Mouse (Mus musculus) activated CD4-positive, CD25-positive, alpha-beta regulatory T cell, adult 4 months (primary cell): ENCODE data around the gene Ddias. TPM values are rescaled to one million over a fixed set of nuclear protein-coding genes. Genes with fewer than 3 reads are reported as not detected.

ENCODE experiments used
- ATAC-seq: one replicate; pipeline ENCODE4 v1.8.0; 2017
- polyA plus RNA-seq, 2 experiments: library from polyadenylated mRNA; unstranded; fragments of 100-300 nt; shearing (Covaris generic); gene quantifications; one replicate each; pipeline ENCODE4 v1.2.1; 2017

Ddias gene
- polyA plus RNA-seq, 2 experiments from 2014 or later, result 3.1 to 4.2 TPM

- no peak for ATAC-seq
These were observed 25.8 kb downstream of the Ddias start for GRCm38 (mm10) chr7:92848246-92848645.

- ATAC-seq, result no peak
These were observed 31.8 kb downstream of the Ddias start for GRCm38 (mm10) chr7:92842254-92842653.

GRCm38 (mm10) chr7:92837907-92838306 lies 36.1 kb downstream of the Ddias start:
- no peak for ATAC-seq

GRCm38 (mm10) chr7:92837226-92837625 lies 36.8 kb downstream of the Ddias start:
- ATAC-seq, result no peak

- ATAC-seq, result no peak
These were observed 37.6 kb downstream of the Ddias start for GRCm38 (mm10) chr7:92836447-92836846.

- ATAC-seq, result no peak
These were observed 39.7 kb downstream of the Ddias start for GRCm38 (mm10) chr7:92834391-92834790.

- ATAC-seq, result no peak
These were observed 41.7 kb downstream of the Ddias start for GRCm38 (mm10) chr7:92832395-92832794.

- no peak for ATAC-seq
These were observed 46.1 kb downstream of the Ddias start for GRCm38 (mm10) chr7:92827981-92828380.

GRCm38 (mm10) chr7:92826248-92826647 lies 47.8 kb downstream of the Ddias start:
- no peak for ATAC-seq

GRCm38 (mm10) chr7:92822409-92823101 lies 51.5 kb downstream of the Ddias start:
- no peak for ATAC-seq

GRCm38 (mm10) chr7:92821871-92822270 lies 52.2 kb downstream of the Ddias start:
- no peak for ATAC-seq

- no peak for ATAC-seq
These were observed 53.0 kb downstream of the Ddias start for GRCm38 (mm10) chr7:92820941-92821465.

- ATAC-seq, result no peak
These were observed 53.6 kb downstream of the Ddias start for GRCm38 (mm10) chr7:92820410-92820809.

GRCm38 (mm10) chr7:92819656-92820055 lies 54.4 kb downstream of the Ddias start:
- ATAC-seq, result no peak

- ATAC-seq, result no peak
These were observed 56.2 kb downstream of the Ddias start for GRCm38 (mm10) chr7:92817886-92818285.

GRCm38 (mm10) chr7:92817242-92817641 lies 56.8 kb downstream of the Ddias start:
- no peak for ATAC-seq

- ATAC-seq, result no peak
These were observed 62.3 kb downstream of the Ddias start for GRCm38 (mm10) chr7:92811667-92812279.

Other genes starting within 250 kb of the Ddias start
- not detected for gene Ankrd42, start 237.1 kb downstream of the Ddias start, polyA plus RNA-seq
- gene Pcf11, start 204.3 kb downstream of the Ddias start, polyA plus RNA-seq, result 10 to 100 TPM; 30.2 to 31.9 TPM
- under 1 TPM in 1 of 2 experiments, not detected in 1; 0.65 TPM for gene Rab30, start 132.6 kb downstream of the Ddias start, polyA plus RNA-seq
- 10 to 100 TPM; 16.3 to 22.9 TPM for gene Prcp, start 223 bp upstream of the Ddias start, polyA plus RNA-seq
- not detected for gene Fam181b, start 205.6 kb upstream of the Ddias start, polyA plus RNA-seq